Mouse (Mus musculus) granulocyte monocyte progenitor cell, adult 5-6 weeks (primary cell): ENCODE measurements at regions not wholly inside any gene's neighbourhood (a gene's known extent, or its start where the extent isn't known, plus 50 kb on each side); places are given as distances from the start of the nearest gene placed in this dataset.

Source experiments
- ATAC-seq: replicated peaks from 2 replicates; pipeline ENCODE4 v1.8.0; 2016; ENCODE audit warnings: mild to moderate bottlenecking, moderate TSS enrichment, inconsistent platforms; ENCODE audit not compliant: poor library complexity, severe bottlenecking

GRCm38 (mm10) chr13:97705926-97706325 is 54.5 kb downstream of the Gm10260 start:
- no peak for ATAC-seq

GRCm38 (mm10) chr13:97704541-97704940 is 55.9 kb downstream of the Gm10260 start:
- no peak for ATAC-seq

DNA sequence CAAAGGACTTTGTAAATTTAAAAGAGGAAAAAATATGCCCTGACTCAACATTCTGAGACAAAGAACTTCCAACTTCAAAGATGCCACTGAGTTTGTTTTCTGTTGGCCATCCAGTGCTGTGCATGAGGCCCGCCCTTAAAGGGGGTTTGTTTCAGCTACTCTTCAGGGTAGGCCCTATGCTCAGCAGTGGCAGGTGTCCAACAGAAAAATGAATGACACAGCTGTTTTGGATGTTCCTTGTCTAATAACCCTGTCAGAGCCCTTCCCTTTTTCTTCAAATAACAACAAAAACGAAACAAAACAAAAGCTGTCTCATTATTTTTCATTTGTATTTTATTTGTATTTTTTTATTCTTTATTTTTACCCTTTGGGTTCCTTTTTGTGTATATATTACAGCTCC is 61.5 kb downstream of the Gm10260 start:
- ATAC-seq = no peak

- ATAC-seq = no peak
Observed at GRCm38 (mm10) chr13:97698317-97698716, 62.1 kb downstream of the Gm10260 start.

- no peak for ATAC-seq
Observed at GRCm38 (mm10) chr13:97697262-97697661, 63.2 kb downstream of the Gm10260 start.

GRCm38 (mm10) chr13:97695022-97695421 is 65.4 kb downstream of the Gm10260 start:
- no peak for ATAC-seq

DNA sequence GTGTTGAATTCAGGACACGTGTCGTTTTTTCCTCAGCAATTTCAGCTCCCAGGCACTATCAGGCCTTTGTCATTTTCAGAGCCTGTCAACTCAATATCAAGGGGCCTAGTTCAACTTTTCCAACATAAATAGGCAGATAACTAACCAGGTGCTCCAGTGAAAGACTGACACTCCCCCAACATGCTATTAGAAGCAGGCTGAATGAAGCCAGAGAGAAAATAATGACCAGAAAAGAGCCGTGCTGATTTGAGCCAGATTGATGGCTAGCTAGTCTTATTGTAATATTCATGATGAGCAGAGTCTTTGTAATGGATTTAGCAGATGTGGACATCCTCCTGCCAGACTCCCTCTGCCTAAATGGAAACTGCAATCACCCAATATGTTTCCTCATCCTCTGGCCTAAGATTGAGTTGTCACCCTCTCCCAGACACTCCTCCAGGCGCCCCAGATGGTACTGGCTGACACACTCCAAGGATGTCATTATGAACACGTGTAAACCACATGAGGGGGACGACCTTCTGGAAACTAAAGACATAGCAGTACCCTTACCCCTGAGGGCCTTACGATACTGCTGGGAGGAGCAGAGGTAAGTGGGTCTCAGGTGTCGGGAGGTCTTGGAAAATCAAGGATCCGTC is 66.0 kb downstream of the Gm10260 start:
- ATAC-seq = no peak

GRCm38 (mm10) chr13:97688310-97688886 is 72.0 kb downstream of the Gm10260 start:
- no peak for ATAC-seq

GRCm38 (mm10) chr13:97683836-97684235 is 76.6 kb downstream of the Gm10260 start:
- no peak for ATAC-seq

DNA sequence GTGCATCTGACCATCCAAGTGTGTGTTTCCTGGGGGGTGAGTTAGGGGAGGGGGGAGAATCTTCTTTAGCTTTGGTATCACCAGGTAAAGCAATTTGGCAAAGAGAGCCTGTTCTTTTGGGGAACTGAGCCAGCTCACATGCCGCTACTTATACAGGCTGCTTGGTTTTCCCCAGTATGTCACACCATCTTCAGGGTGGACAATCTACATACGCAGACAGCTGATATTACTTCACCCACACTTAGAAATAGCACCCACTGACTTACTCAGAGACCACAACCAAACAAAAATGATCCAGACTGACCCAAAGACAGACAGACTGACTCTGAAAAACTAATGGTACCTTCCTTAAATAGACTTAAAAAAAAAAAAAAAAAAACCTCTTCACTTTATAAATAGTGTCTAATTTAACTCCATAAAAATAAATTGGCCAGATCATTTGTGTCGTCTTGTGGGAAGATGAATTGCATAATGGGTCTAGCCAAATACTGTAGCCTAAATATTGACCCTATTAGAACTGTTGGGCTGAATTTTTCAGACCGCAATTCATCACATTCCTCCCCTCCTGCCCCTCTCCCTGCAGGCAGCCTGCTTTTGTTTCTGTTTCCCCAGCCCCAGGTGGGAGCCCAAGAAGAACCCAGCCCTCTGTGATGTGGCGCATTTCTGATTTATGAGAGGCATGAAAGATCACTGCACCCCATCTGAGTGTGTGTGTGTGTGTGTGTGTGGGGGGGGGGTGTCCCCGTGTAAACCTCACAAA is 79.0 kb downstream of the Gm10260 start:
- ATAC-seq = no peak

DNA sequence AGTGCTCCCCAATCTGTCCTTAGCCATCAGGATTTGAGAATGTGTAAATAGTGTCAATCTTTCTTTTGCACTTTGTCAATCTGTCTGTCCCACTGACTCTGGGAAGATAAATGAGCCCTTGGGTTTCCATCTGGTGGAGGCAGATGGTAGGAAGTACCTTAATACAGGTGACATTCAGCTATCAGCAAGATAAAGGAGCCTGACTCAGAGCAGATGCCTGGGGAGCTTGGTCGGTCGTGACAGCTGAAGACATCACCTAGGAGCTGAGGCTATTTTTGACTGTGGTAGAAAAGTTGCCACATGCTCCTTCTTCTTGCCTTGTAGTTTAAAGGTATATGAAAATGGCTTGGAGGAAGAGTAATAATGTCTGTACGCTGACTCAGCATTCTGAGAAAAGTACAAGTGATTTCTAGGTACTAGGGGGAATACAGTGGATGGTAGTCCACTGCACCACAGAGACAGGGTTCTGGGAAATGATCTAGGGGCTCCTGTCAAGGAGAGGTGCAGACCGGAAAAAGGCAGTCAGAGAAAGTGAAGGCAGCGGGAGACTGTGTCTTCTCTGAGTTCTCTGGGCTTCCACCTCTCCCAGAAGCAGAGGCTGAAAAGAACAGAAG is 80.0 kb downstream of the Gm10260 start:
- ATAC-seq = no peak

DNA sequence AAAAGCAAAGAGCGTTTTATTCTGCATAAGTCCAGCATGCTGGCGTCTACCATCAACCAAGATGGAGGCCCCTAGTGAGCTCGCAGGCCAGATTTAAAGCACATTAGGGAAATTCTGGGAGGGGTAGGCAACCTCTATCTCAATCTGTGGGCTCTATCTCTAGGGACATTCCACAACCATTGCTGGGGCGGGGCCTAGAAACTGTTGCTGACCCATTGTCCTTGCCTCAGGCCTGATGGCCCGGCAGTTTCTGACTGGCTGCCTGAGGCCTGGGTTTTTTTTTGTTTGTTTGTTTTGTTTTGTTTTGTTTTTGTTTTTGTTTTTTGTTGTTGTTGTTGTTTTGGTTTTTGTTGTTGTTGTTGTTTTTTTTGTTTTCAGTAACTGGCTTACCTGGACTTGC is 81.4 kb downstream of the Gm10260 start:
- ATAC-seq = no peak

GRCm38 (mm10) chr13:97676536-97677048 is 83.8 kb downstream of the Gm10260 start:
- ATAC-seq = no peak

- no peak for ATAC-seq
Observed at GRCm38 (mm10) chr13:97673107-97673506, 87.3 kb downstream of the Gm10260 start.

- ATAC-seq = peak; percentile 83
Observed at GRCm38 (mm10) chr13:97672038-97672675, 88.3 kb downstream of the Gm10260 start.

DNA sequence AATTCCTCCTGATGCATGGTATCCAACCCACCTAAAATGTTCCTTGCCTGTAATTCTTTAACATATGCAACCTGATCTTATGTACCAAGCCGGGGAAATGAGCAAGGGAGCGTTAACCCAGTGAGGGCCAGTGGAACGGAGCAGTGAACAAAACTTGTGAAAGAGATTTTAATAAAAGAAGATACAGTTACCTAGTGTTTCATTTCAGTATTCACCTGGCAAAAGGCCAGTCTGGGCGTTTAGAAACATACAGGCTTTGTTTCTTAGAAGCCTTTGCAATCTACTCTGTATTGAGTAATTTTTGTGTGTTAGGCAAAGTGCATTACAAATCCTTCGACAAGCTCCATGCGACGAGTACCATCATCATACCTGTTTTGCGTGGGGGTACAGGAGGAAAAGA is 91.1 kb downstream of the Gm10260 start:
- ATAC-seq = no peak

DNA sequence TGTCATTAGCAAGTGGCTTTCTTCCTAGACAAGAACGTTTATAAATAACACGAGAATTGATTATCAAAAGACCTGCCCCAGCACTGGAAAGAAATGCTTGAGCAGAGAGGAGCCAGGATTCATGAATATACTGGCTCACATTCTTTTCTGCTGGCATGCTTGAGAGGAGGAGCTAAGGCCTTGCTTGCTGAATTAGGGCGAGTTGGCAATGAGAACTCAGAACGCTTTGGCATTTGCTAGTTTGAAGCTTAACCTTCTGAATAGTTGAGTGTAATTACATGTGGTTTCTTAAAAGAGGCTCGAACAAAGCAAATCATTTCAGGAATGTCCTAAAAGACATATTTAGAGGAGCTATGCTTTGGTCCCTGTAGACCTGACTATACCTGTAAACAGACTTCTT is 91.5 kb downstream of the Gm10260 start:
- ATAC-seq = no peak

- ATAC-seq = no peak
Observed at GRCm38 (mm10) chr13:97667313-97667712, 93.1 kb downstream of the Gm10260 start.

DNA sequence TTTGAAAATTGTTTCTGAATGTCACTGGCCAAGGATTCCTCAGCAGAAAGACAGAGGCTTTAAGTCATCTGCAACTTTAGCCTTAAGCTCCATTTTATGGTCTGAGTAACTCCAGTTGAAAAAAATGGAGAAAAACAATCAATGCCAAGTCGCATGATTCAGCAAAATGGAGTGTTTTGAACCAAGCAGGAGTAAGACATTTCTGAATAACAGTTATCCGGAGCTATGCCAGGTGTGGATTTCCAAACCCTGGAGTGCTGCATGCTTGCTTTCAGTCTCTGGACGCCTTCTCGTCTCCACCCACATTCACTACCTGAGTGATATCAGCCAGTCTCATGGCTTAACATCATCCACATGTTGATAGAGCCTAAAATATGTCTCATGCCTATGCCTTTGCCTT is 93.7 kb downstream of the Gm10260 start:
- ATAC-seq = no peak

- ATAC-seq = no peak
Observed at GRCm38 (mm10) chr13:97665226-97665625, 95.2 kb downstream of the Gm10260 start.

- no peak for ATAC-seq
Observed at GRCm38 (mm10) chr13:97662741-97663140, 97.7 kb downstream of the Gm10260 start.
